Mouse (Mus musculus) brain, embryonic 14.5 days (tissue): ENCODE measurements around the gene Kbtbd13.

Experiments
- CTCF ChIP-seq: fragments of 200-500 bp; IDR thresholded peaks from 2 replicates; pipeline ENCODE4 v1.5.1; 2012; ENCODE audit warnings: inconsistent platforms, mild to moderate bottlenecking, moderate library complexity, borderline replicate concordance; ENCODE audit not compliant: insufficient read depth, insufficient read length; ENCODE audit errors: extremely low read depth
- POLR2A ChIP-seq: fragments of 200-500 bp; IDR thresholded peaks from 2 replicates; pipeline ENCODE4 v1.6.1; 2012; ENCODE audit warnings: mild to moderate bottlenecking, inconsistent platforms, borderline replicate concordance; ENCODE audit not compliant: poor library complexity, insufficient read depth, insufficient read length, severe bottlenecking; ENCODE audit errors: extremely low read depth

- no peak for TF ChIP-seq POLR2A
- TF ChIP-seq CTCF = no peak
Observed at GRCm38 (mm10) chr9:65427511-65427910, 36.1 kb upstream of the Kbtbd13 start.
